Mouse (Mus musculus) gastrocnemius, adult 18-20 months (tissue): Measurements from ENCODE around the gene Msh2. TPM values are rescaled to one million over a fixed set of nuclear protein-coding genes. Genes with fewer than 3 reads are reported as not detected.

Source experiments
- DNase-seq: peaks from one replicate; pipeline ENCODE4 v3.0.0; 2021; ENCODE audit warnings: low spot score
- total RNA-seq, 2 experiments: library from RNA; stranded (reverse); gene quantifications; 2 replicates each; pipeline ENCODE4 v1.2.3; 2021

The Msh2 gene
- total RNA-seq, 2 experiments from 2014 or later = 10.4 to 13.9 TPM

DNA sequence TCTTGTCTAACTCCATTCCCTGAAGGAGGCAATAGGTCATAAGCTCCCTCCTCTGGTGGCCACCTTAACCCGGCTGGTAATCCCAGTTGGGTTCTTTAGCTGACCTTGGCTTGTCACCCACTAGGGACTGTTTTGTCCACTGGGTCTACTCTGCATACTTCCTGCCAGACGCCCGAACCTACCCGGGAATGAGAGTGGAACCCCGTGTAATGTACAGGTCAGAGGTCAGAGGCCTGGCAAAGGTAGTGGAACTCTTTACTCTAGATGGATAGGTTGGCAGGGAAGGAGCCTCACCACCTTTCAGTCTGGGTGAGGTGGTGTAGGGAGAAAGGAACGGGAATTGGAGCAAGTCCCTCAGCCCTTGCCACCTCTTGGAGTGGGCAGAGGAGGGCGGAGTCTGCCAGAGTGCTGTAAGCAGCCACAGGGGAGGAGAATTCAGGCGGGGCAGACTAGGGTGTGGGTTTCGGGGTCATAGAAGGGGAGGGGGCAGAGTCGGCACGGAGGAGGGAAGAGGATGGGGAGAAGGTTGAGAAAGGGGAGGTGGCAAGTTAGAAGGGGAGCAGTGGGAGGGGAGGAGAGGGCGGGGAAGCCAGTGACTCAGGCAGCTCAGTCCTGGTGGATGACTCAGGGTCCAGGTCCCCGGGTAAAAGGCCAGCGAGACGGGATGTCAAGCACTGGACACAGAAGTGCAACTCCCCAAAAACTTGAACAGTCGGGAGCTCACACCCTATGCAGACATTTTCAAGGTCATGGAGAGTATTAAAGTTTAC, 27.1 kb downstream of the Msh2 start:
- DNase-seq = no peak

DNA sequence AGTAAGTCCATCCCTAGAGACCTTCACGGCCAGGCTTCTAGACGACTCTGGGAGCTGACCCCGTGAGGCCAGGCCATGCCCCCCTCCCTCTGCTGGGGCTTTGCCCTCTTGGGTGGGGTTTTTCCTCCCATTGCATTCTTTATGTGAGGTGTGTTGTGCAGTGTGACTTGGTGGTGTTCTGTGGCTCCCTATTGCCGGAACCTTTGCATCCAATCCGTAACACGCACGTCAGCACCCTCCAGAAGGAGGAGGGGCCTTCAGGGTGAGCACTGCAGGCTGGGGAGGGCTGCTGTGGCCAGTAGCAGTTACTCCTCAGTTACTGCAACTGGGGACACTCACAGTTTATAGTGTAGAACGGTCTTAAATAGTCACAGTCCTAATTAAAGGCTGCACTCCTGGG, 28.0 kb downstream of the Msh2 start:
- DNase-seq = no peak

DNA sequence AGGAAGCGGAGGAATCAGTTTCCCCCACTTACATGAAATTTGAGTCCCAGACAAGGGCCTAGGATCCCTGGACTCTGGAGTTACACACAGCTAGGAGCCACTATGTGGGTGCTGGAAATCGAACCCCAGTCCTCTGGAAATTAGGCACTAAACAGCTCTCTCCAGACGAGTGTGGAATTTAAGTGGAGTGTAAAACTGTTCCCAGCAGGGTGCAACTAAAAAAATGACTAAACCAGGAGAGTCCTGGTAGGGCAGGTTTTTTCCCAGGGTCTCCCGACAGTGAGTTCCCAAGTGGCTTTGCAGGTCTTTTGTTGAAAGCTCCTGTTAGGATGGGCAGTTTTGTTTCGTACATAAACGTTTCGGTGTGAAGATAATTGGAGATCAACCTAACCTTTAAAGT, 52.6 kb downstream of the Msh2 start:
- no peak for DNase-seq

DNA sequence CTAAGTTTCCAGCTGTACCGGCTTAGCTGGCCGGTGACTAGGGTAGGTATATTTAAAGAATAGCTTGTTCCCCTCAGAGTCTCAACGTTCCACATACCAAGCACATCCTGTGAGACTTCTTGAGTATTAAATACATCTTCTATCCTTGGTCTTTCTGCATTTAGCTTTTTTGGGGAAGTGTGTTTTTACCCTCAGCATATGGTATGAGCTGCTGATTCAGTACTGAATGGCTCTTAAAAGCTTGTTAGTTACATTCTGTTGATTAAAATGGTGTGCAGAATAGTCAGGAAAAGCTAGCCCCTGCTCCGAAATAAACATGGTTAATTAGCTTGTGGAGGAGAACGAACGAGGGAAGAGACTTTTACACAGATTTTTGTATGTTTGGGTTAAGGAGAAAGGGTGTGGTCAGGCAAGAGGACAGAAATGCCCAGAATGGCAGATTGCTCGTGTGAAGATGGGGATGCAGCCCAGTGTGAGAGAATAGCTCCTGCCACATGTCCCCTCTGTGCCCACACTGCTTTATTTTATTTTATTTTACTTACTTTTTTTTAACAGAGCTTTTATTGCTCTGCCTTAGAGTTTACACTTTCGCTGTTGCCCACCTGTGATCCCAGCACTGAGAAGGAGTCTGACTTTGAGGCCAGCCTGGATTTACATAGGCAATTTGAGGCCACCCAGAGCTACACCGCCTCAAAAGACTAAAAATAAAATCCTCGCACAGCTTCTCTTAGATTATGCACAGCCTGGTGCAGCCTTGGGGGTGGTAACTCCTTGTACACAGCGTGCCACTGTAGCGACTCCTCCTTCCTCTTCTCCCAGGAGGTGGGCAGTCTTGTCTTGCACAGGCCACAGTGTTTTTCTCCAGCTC, 54.6 kb downstream of the Msh2 start:
- no peak for DNase-seq

DNA sequence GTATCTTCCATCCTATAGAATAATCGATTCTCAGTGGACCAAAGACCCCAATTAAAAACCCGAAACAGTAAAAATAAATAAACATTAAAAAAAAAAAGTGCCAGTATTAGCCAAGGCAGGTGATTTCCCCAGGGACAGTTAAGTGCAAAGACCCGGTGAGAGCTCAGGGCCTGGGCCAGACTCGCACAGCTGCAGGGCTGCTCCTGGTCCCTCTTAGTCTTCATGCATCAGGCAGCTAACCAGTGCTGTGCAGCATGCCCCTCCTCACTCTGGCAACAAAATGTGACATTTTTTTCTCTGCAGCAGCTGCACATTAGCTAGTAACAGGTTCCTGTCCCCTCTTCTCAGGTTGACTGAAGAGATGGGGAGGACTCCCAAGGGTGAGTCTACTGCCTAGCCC, 59.8 kb downstream of the Msh2 start:
- DNase-seq = no peak

DNA sequence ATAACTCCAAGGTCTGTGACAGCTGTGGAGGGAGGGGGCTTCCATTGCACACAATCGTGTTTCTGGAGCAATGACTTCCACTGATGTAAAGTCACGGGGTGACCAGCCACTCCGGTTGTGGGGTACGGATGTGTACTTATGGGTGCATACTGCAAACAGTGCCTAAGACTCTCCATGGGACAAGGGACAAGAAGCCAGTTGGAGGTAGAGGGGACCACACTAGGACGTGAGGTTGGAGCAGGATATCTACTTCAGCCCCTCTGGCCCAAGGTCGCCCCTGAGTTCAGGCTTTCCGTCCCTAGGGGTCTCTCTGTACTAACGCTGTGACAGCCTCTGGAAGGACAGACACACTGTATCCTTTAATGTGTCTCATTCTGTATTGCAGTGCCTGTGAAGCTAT, 62.3 kb downstream of the Msh2 start:
- no peak for DNase-seq

DNA sequence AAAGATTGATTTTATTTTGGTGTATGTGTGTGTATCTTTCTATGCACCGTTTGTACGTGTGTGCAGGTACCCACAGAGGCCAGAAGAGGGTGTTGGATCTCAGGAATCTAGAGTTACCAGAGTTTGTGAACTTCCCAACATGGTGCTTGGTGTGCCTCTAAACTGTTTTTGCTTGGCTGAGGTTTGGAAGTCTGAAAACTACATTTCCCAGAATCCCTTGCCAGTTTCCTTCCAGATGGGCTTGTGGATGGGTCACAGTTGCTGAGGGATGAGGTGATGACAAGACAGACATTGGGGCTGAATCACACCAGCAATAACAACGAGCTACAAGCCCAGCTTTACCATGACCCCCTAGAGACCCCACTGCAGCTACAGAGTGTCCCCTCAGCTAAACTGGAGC, 65.0 kb downstream of the Msh2 start:
- DNase-seq = no peak

DNA sequence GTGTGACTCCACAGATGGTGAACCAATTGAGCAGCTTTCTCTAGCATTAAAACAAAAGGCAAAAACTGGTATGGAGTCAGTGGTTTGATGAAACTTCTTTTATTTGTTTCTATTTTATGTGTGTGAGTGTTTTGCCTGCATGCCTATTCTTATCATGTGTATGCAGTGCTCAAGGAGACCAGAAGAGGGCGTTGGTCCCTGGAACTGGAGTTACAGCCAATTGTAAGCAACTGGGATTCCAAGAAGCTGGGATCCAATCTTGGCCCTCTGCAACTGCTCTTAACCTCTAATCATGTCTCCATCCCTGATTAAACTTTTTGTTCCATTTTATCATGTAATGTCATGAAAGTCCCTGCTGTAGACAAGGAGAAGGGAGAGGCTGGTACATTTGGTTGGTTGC, 67.7 kb downstream of the Msh2 start:
- DNase-seq = no peak

DNA sequence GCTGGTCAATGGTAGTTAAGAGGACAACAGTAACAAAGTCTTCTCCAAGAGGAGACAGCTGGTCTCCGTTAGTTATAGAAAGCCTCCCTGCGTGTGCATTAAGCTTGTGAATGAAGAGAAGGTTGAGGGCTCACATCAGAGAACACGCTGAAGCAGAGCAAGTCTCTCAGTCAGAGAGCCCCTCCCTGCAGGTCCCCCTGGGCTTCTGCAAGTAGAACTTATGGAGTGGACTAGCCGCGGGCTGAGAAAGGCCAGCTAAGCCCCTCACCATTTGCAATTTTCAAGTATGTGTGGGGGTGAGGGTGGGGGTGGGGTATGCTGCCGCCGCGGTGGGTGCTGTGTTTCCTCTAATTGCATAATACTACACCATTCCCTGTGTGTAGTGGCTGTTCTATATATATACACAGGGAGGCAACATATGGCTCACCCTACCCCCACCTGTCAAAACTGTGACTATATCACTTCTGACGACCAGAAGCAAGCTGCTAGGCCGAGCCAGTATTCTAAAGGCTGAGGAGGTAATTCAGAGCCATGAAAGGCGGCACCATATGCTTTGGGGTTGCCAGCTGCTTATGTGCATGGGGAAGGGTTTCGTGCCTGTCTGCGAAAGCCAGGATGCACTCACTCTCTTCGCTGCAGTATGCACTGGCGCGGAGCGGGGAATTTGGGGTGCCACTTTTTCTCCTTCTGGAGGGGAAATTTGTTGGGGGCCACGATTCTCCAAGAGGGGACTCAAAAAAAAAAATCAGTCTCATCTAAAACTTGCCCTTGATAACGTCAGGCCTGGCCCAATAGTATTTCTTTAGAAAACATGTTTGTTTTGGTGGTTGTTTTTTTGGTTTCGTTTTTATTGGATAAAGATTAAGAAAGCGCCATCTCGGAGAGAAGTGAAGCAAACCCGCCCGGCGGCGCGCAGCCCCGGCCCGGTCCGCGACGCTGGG, 73.1 kb downstream of the Msh2 start:
- no peak for DNase-seq

DNA sequence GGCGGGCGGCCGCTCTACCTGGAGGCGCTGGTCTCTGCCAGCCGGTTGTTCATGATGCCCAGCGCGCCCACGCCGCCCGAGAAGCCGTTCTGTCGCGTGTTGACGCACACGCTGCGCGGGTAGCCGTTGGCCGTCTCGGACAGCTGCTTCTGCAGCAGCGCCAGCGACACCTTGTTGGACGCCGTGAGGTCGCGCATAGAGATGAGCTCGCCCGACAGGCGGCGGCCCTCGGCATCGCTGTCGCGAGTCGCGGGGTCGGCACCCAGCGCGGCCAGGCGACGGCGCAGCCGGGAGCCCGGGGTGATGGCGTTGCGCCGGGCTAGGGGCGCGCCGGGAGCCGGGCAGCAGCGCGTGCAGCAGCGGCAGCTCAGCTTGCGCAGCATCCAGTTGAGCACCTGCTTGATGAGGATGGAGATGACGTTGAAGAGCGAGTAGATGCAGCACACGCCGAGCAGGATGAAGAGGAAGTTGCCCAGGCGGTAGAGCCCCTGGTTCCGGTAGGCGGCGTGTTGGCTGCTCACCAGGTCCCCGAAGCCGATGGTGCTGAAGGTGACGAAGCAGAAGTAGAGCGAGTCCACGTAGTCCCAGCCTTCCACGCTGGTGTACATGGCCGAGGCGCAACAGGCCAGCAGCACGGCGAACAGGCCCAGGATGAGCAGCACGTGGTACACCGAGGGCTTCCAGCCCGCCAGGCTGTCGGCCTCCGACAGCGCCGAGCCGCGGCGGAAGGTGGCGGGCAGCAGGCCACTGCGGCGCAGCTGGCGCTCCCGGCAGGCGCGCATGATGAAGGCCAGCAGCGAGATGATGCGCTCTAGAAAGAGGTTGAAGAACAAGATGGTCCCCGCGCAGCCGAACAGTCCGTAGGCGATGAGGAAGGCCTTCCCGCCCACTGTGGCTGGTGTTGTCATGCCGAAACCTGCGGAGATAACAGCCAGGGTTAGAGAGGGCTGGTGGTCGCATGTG, 74.1 kb downstream of the Msh2 start:
- peak; percentile 3 for DNase-seq

DNA sequence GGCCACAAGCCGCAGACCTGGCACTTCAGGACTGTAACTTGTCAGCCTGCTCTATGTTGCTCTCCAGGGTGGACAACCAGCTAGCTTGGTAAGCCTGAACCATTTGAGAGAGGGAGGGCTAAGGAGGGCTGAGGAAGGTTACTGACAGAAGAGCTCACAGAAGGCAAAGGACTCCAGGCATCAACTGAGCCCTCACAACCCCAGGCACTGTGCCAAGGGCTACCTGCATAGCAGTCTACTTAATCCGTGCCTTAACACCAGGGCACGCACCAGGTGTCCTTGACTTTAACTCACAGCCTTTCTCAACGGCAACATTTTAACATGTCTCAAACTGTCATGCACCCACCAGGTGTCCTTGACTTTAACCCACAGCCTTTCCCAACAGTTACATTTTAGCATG, 88.2 kb downstream of the Msh2 start:
- DNase-seq = no peak

DNA sequence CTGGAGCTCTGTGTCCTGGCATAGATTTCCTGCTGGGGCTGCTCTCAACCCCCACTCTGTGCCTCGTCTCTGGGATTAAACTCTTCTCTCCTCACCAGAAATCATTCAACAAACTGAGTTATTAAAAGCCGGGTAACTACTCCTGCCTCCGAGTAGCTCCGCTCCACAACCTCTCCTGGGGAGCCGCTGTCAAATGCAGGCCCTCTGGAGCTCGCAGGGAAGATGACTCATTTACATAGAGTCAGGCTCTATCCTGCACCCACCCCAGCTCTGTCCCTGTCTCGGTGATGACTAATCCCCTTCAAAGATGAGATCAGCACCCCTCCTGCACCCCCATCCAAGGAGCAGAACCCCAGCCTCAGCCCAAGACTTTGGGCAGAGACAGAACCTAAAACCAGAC, 91.0 kb downstream of the Msh2 start:
- DNase-seq = no peak

DNA sequence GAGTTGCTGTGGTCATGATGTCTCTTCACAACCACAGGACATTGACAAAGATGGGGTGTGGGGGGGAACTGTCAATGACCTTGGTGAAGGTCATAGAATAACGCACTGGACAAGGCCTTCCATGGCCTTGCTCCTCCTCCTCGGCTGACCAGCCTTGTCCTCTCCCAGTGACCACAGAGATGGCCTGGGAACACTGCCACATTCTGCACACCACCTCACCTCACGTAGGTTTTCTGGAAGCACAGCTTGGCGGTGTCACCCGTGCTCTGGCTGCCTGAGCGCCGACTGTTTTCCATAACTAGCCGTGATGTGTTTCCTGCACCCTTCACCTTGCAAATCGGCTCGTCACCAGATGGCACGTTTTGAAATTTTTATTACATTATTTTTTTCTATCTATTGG, 92.9 kb downstream of the Msh2 start:
- no peak for DNase-seq

DNA sequence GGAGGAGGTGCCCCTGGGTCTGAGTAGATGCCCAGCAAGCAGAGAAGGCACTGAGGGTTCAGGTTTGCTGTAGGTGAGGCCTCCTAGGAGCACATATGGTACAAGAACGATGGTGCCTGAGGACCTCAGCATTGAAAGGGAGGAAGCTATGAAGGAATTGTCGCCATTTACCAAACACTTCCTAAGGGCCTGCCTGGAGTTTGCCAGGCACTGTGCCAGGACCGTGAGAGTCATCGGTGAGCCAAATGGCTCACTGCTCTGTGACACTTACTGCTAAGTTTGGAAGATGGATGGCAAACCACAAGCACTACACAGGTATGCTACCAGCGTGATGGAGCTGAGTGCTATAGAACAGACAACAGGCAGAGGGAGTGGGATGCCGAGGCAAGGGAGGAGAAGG, 94.8 kb downstream of the Msh2 start:
- DNase-seq = no peak

DNA sequence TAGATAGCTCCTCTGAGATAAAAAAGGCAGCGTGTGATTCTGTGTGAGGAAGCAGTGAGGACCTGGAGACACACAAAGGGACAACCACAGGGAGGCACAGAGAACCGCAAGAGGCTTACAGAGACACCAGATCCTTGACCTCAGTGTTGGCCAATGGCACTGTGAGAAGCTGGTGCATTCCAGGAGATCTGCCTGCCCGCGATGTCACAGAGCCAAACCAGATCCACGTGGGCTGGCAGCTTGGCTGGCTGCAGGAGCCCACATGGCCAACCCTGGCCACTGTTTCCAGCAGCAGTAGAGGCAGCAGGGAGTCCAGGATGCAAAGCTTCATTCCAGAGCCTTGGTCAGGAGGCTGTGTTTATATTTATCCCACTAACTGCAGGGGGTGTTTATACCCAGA, 98.6 kb downstream of the Msh2 start:
- no peak for DNase-seq

DNA sequence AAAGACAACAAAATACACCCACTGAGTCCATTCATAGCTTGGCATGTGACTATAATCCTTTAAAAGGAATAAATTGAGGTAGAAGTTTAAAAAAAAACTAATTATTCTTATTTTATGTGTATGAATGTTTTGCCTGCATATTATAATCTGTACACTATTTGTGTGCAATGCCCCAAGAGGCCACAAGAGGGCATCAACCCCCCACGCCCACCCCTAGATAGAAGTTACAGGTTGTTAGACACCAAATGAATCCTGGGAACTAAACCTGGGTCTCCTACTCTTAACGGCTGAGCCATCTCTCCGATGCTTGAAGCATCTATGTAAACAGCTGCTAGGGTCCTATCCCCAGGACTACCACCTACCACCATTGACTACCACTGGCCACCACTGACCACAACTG, 101.0 kb downstream of the Msh2 start:
- no peak for DNase-seq
